Mouse (Mus musculus) c-Kit-positive CD71-positive TER-119-negative erythroid progenitor cells, embryonic 14.5 days (primary cell): ENCODE data around the gene Ano6.

ENCODE experiments used
- DNase-seq: peaks from one replicate; pipeline ENCODE4 v3.0.0-alpha.2; 2013; ENCODE audit warnings: low read depth

Ano6 gene

GRCm38 (mm10) chr15:95797144-95797983 lies 6.7 kb downstream of the Ano6 start:
- no peak for DNase-seq

GRCm38 (mm10) chr15:95798266-95798665 lies 7.6 kb downstream of the Ano6 start:
- DNase-seq = no peak

- no peak for DNase-seq
These were observed 9.0 kb downstream of the Ano6 start for GRCm38 (mm10) chr15:95799632-95800031.

- no peak for DNase-seq
These were observed 9.4 kb downstream of the Ano6 start for GRCm38 (mm10) chr15:95800051-95800450.

GRCm38 (mm10) chr15:95801261-95801979 lies 10.8 kb downstream of the Ano6 start:
- DNase-seq = no peak

GRCm38 (mm10) chr15:95802140-95802539 lies 11.5 kb downstream of the Ano6 start:
- DNase-seq = no peak

- no peak for DNase-seq
These were observed 12.1 kb downstream of the Ano6 start for GRCm38 (mm10) chr15:95802762-95803161.

- DNase-seq = no peak
These were observed 12.8 kb downstream of the Ano6 start for GRCm38 (mm10) chr15:95803484-95803883.

GRCm38 (mm10) chr15:95804255-95804654 lies 13.6 kb downstream of the Ano6 start:
- DNase-seq = no peak

GRCm38 (mm10) chr15:95805022-95805471 lies 14.4 kb downstream of the Ano6 start:
- no peak for DNase-seq

GRCm38 (mm10) chr15:95807908-95808307 lies 17.3 kb downstream of the Ano6 start:
- DNase-seq = no peak

- no peak for DNase-seq
These were observed 19.7 kb downstream of the Ano6 start for GRCm38 (mm10) chr15:95810357-95810761.

GRCm38 (mm10) chr15:95812821-95813571 lies 22.4 kb downstream of the Ano6 start:
- DNase-seq = no peak

- no peak for DNase-seq
These were observed 26.9 kb downstream of the Ano6 start for GRCm38 (mm10) chr15:95817501-95817900.

GRCm38 (mm10) chr15:95819249-95820035 lies 28.8 kb downstream of the Ano6 start:
- no peak for DNase-seq

GRCm38 (mm10) chr15:95820142-95820541 lies 29.5 kb downstream of the Ano6 start:
- DNase-seq = no peak

- no peak for DNase-seq
These were observed 30.0 kb downstream of the Ano6 start for GRCm38 (mm10) chr15:95820678-95821077.

GRCm38 (mm10) chr15:95822099-95822498 lies 31.5 kb downstream of the Ano6 start:
- DNase-seq = no peak

GRCm38 (mm10) chr15:95823383-95824306 lies 33.0 kb downstream of the Ano6 start:
- DNase-seq = no peak

GRCm38 (mm10) chr15:95826516-95826915 lies 35.9 kb downstream of the Ano6 start:
- no peak for DNase-seq
